Mouse (Mus musculus): Measurements from ENCODE around the gene Chmp5. TPM values are rescaled to one million over a fixed set of nuclear protein-coding genes. Genes with fewer than 3 reads are reported as not detected.

Chmp5 gene
- total and polyA plus RNA-seq, 3 experiments = 12.7 to 36.6 (median 32.7) TPM

GRCm38 (mm10) chr4:40908261-40908969 lies 39.8 kb upstream of the Chmp5 start:
- TF ChIP-seq CTCF (IDR thresholded peaks at IDR 0.05) (no peak), POLR2A (IDR thresholded peaks at IDR 0.05; ENCODE audit: insufficient read depth, low read depth, low read length) (no peak), EP300 (IDR thresholded peaks at IDR 0.05; ENCODE audit: insufficient read depth, low read depth, low read length) (no peak)
- Histone ChIP-seq H3K9ac (ENCODE audit: low read depth, low read length) (no peak overlapping the region), H3K27me3 (ENCODE audit: control insufficient read depth, insufficient read depth, low read length) (no peaks in the 10 kb centered on the region), H3K36me3 (ENCODE audit: control insufficient read depth, insufficient read depth, low read length) (no peaks in the 10 kb centered on the region), H3K4me1 (ENCODE audit: control insufficient read depth, insufficient read depth, low read length) (no peaks in the 10 kb centered on the region), H3K4me3 (no peak overlapping the region), H3K79me2 (replicated peaks; ENCODE audit: control insufficient read depth, insufficient read depth, low read length) (no peaks in the 10 kb centered on the region), H3K27ac (no peak overlapping the region)
- intact Hi-C loops (cut with DNase I) = loop anchor here (5.0 kb wide), 1 partner anchor 86 kb away; no protein-coding TSS in a partner anchor
- WGBS = 42% methylated on average over 20 of the region's 20 CpGs
- peak; percentile 34 to 47 for DNase-seq

- Histone ChIP-seq H3K4me3 (no peak overlapping the region), H3K27ac (no peak overlapping the region), H3K27me3 (ENCODE audit: control insufficient read depth, insufficient read depth, low read length) (no peaks in the 10 kb centered on the region), H3K4me1 (ENCODE audit: control insufficient read depth, insufficient read depth, low read length) (no peaks in the 10 kb centered on the region), H3K79me2 (replicated peaks; ENCODE audit: control insufficient read depth, insufficient read depth, low read length) (no peaks in the 10 kb centered on the region), H3K36me3 (ENCODE audit: control insufficient read depth, insufficient read depth, low read length) (no peaks in the 10 kb centered on the region), H3K9ac (ENCODE audit: low read depth, low read length) (no peak overlapping the region)
- DNase-seq = no peak
- TF ChIP-seq POLR2A (IDR thresholded peaks at IDR 0.05; ENCODE audit: insufficient read depth, low read depth, low read length) (no peak), EP300 (IDR thresholded peaks at IDR 0.05; ENCODE audit: insufficient read depth, low read depth, low read length) (no peak), CTCF (IDR thresholded peaks at IDR 0.05) (no peak)
- intact Hi-C loops (cut with DNase I) = no loop called here
These were observed 33.8 kb upstream of the Chmp5 start for GRCm38 (mm10) chr4:40914287-40914867.

DNA sequence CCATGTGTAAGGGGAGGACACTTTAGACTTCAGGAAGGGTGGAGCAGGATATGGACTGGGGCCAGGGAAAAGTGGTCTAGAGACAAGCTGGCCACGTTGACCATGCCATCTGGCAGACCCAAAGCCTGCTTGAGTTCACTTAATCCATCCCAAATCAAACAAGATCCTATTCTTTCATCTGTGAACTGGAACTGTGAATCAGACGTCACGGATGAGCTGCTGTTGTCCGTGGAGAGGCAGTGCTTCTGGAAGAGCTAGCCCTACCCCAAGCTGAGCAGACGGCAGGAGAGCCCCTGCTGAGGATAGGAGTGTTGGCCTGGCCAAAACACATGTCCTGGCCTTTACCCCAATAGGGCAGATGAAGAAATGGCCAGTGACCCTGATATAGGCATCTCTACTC lies 32.3 kb upstream of the Chmp5 start:
- Histone ChIP-seq H3K4me3 (no peak overlapping the region), H3K27me3 (ENCODE audit: control insufficient read depth, insufficient read depth, low read length) (no peaks in the 10 kb centered on the region), H3K27ac (no peak overlapping the region), H3K4me1 (ENCODE audit: control insufficient read depth, insufficient read depth, low read length) (no peaks in the 10 kb centered on the region; the same call in 1 of the 2 replicates), H3K9ac (ENCODE audit: low read depth, low read length) (no peak overlapping the region), H3K79me2 (replicated peaks; ENCODE audit: control insufficient read depth, insufficient read depth, low read length) (no peaks in the 10 kb centered on the region), H3K36me3 (ENCODE audit: control insufficient read depth, insufficient read depth, low read length) (no peaks in the 10 kb centered on the region)
- no peak for TF ChIP-seq POLR2A (IDR thresholded peaks at IDR 0.05; ENCODE audit: insufficient read depth, low read depth, low read length)
- no peak for TF ChIP-seq EP300 (IDR thresholded peaks at IDR 0.05; ENCODE audit: insufficient read depth, low read depth, low read length)
- TF ChIP-seq CTCF (IDR thresholded peaks at IDR 0.05) = no peak
- intact Hi-C loops (cut with DNase I) = no loop called here
- DNase-seq = no peak
- 61% methylated on average over 5 of the region's 5 CpGs for WGBS

GRCm38 (mm10) chr4:40916592-40917155 lies 31.5 kb upstream of the Chmp5 start:
- Histone ChIP-seq H3K4me1 (ENCODE audit: control insufficient read depth, insufficient read depth, low read length) (no peaks in the 10 kb centered on the region; the same call in 1 of the 2 replicates), H3K36me3 (ENCODE audit: control insufficient read depth, insufficient read depth, low read length) (no peaks in the 10 kb centered on the region), H3K27ac (no peak overlapping the region), H3K9ac (ENCODE audit: low read depth, low read length) (no peak overlapping the region), H3K27me3 (ENCODE audit: control insufficient read depth, insufficient read depth, low read length) (no peaks in the 10 kb centered on the region), H3K79me2 (replicated peaks; ENCODE audit: control insufficient read depth, insufficient read depth, low read length) (no peaks in the 10 kb centered on the region), H3K4me3 (no peak overlapping the region)
- intact Hi-C loops (cut with DNase I) = no loop called here
- TF ChIP-seq EP300 (IDR thresholded peaks at IDR 0.05; ENCODE audit: insufficient read depth, low read depth, low read length) = no peak
- peak; percentile 34 for TF ChIP-seq CTCF (IDR thresholded peaks at IDR 0.05)
- WGBS = 93% methylated on average over 7 of the region's 7 CpGs
- DNase-seq = no peak

- H3K27ac ChIP-seq = no peak within 1 kb of the TSS
- H3K36me3 ChIP-seq (ENCODE audit: control insufficient read depth, insufficient read depth, low read length) = no peaks in the 10 kb centered on the region
- TF ChIP-seq POLR2A (IDR thresholded peaks at IDR 0.05; ENCODE audit: insufficient read depth, low read depth, low read length) = no peak
- TF ChIP-seq EP300 (IDR thresholded peaks at IDR 0.05; ENCODE audit: insufficient read depth, low read depth, low read length) = no peak
- no peak for TF ChIP-seq CTCF (IDR thresholded peaks at IDR 0.05)
- H3K27me3 ChIP-seq (ENCODE audit: control insufficient read depth, insufficient read depth, low read length) = no peaks in the 10 kb centered on the region
- peak in 1 of 2 experiments; percentile 41 for DNase-seq
- no peak within 1 kb of the TSS for H3K4me3 ChIP-seq
- H3K4me1 ChIP-seq (ENCODE audit: control insufficient read depth, insufficient read depth, low read length) = no peaks in the 10 kb centered on the region; the same call in 1 of the 2 replicates
- 16% methylated on average over 3 of the region's 3 CpGs for WGBS
- intact Hi-C loops (cut with DNase I) = no loop called here
- H3K9ac ChIP-seq (ENCODE audit: low read depth, low read length) = no peak within 1 kb of the TSS
- H3K79me2 ChIP-seq (replicated peaks; ENCODE audit: control insufficient read depth, insufficient read depth, low read length) = no peaks in the 10 kb centered on the region
These were observed 28.4 kb upstream of the Chmp5 start, which contains the start of gene Spink4 for GRCm38 (mm10) chr4:40919785-40920184. TSS of gene Spink4 (plus strand) at chr4:40920052.

- no peak overlapping the region for H3K27ac ChIP-seq
- H3K36me3 ChIP-seq (ENCODE audit: control insufficient read depth, insufficient read depth, low read length) = no peaks in the 10 kb centered on the region
- no peak for DNase-seq
- no peak overlapping the region for H3K9ac ChIP-seq (ENCODE audit: low read depth, low read length)
- H3K4me3 ChIP-seq = no peak overlapping the region
- no peak for TF ChIP-seq EP300 (IDR thresholded peaks at IDR 0.05; ENCODE audit: insufficient read depth, low read depth, low read length)
- TF ChIP-seq CTCF (IDR thresholded peaks at IDR 0.05) = no peak
- TF ChIP-seq POLR2A (IDR thresholded peaks at IDR 0.05; ENCODE audit: insufficient read depth, low read depth, low read length) = no peak
- intact Hi-C loops (cut with DNase I) = no loop called here
- 73% methylated on average over 2 of the region's 2 CpGs for WGBS
- no peaks in the 10 kb centered on the region for H3K79me2 ChIP-seq (replicated peaks; ENCODE audit: control insufficient read depth, insufficient read depth, low read length)
- H3K4me1 ChIP-seq (ENCODE audit: control insufficient read depth, insufficient read depth, low read length) = no peaks in the 10 kb centered on the region; the same call in 1 of the 2 replicates
- no peaks in the 10 kb centered on the region for H3K27me3 ChIP-seq (ENCODE audit: control insufficient read depth, insufficient read depth, low read length)
These were observed 27.6 kb upstream of the Chmp5 start for GRCm38 (mm10) chr4:40920576-40920975.

Measured in heart, adult 2 months (tissue).